Mouse (Mus musculus) adrenal gland, adult 2 months (tissue): Measurements from ENCODE around the gene Col6a4. TPM values are rescaled to one million over a fixed set of nuclear protein-coding genes. Genes with fewer than 3 reads are reported as not detected.

Experiments used
- DNase-seq: peaks from one replicate; pipeline ENCODE4 v3.0.0; 2021
- polyA plus RNA-seq: library from polyadenylated mRNA; depleted of rRNA; stranded (reverse); fragments of >200 nt; gene quantifications from 2 replicates; pipeline ENCODE4 v1.2.3, GENCODE M21; 2012
- total RNA-seq, 2 experiments: library from RNA; stranded (reverse); gene quantifications; 2 replicates each; pipeline ENCODE4 v1.2.3; 2021

The Col6a4 gene
- total and polyA plus RNA-seq, 3 experiments = 0.14 to 0.31 (median 0.26) TPM

DNA sequence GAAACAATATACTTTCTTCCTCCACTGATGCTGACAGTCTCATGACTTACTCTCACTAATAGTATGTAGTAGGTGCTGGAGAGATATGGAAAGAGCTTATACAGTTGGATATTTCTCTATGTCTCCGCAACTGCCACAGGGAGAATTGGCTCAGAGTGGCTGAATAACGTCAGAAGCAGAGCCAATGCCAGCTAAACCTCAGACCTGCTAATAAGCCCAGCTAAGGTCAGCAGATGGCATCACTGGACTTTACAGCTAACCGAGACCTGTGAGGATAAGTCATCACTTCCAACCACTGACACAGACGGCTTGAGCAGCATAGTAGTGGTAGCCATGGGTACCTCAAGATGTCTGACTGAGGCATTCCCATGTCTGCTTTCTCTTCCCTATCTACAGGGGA lies 22.6 kb downstream of the Col6a4 start:
- DNase-seq = no peak

DNA sequence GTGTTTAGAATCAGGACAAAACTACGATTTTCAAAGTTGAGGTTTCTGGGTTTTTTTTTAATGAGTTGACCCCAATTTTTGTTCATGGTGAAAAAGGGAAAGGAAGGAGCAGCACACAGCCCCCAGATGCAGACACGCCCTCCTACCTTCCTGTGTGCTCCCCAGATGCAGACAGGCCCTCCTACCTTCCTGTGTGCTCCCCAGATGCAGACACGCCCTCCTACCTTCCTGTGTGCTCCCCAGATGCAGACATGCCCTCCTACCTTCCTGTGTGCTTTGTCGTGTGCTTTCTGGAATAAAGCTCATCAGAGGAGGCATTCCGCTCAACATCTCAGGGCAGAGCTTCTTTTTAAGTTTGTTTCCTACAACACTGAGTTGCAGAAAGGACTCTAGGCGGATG lies 24.9 kb downstream of the Col6a4 start:
- no peak for DNase-seq

DNA sequence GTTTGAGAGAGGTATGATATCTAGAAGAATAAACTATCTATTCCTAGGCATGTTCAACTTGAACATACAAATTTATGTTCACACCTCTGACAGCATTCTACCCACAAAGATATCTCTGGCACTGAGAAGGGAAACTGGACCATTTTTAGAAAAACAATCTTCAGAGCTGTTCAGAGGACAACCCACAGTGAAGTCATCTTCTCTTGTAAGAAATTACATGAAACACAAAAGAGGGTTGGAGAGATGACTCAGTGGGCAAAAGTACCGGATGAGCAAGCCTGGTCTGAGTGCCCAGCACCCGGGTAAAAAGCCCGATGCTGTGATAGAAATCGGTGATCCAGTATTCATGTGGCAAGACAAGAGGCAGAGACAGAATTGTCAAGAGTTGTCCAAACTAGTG lies 43.1 kb downstream of the Col6a4 start:
- DNase-seq = no peak

DNA sequence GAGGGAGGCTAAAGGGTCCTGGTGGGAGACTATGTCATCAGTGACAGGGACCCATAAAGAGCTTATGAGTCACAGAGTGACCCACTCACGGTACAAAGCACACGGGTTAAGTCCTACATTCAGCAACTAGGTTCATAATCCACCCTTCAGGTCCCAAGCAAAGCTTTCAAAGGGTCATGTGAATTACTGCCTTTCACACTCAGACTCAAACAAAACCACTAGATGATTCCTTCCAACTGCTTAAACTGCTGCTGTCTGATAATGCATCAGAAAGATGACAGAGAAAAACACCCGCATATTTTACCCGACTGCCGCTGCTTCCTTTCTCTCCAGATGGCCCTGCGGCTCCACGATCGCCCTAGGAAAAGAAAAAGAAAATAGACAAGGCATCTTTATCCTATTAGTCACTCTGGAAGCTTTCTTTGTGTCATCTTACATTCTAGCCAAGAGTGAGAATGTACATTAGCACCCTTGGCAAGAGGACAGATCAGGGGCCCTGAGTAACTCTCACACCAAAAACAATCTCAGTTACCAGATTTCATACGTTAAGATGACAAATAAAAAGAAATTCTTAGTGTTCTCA lies 52.6 kb downstream of the Col6a4 start:
- DNase-seq = no peak

DNA sequence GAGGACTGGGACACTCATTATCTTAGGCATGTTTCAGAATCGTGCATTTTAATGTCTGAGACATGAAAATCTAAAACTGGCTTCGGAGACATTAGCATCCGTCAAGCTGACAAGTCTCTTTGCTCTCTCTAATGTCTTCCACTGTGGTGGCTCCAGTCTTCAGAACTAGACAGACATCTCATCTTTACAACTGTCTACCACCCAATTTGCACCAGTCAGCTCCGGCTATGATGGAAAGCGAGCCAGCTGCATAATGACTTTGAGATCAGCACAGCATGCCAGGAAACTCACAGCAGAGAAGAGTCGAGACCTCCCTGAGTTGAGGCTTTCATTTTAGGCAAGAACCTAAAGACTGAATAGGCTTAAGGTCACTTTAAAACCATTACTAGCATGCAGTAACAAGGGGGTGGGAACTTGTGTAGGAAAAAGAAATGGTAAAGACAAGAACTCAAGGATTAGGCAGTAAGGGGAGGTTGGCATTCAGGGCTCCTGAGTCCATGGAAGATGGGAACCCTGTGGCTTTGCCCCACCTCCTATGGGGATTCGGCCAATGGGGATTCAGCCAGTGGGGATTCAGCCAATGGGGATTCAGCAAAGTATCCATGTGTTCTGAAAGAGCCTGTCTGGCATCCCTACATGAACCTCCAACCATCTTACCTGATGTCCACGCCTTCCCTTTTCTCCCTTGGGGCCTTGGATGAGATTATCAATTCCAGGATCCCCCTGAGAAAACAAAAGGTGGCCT lies 56.5 kb downstream of the Col6a4 start:
- no peak for DNase-seq

DNA sequence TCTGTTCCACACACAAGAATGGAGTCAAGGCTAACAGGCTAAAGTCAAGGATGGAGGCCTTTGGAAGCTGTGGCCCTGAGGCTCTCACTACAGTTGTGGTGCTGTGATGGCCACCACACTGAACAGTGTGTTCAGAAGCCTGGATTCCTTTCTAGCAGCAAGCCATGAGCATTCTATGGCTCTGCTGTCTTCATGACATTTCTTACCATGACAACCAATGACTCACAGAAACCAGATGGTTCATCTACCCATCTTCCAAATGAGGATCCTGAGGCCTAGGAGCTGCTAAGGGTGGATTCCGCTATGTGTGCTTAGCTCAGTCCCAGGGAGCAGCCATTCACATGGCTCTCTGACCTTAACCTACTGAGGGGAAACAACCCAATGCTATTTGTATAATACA lies 57.3 kb downstream of the Col6a4 start:
- peak; percentile 4 for DNase-seq

DNA sequence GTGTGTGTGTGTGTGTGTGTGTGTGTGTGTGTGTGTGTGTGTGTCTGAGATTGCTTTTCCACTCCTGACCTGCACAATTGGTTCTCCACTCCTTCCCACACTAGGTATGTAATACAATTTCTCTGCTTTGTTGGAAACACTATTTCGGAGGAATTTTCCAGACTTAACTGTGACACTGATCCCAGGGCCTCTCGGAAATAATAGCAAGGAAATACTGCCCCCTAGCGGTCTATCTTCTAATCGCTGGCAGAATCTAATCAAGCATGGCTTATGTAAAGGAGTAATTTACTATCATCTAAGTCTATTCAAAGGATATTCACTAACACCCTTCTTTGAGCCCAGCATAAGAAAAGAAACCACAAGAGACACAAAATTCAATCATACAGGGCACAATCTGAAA lies 57.7 kb downstream of the Col6a4 start:
- DNase-seq = peak; percentile 59

DNA sequence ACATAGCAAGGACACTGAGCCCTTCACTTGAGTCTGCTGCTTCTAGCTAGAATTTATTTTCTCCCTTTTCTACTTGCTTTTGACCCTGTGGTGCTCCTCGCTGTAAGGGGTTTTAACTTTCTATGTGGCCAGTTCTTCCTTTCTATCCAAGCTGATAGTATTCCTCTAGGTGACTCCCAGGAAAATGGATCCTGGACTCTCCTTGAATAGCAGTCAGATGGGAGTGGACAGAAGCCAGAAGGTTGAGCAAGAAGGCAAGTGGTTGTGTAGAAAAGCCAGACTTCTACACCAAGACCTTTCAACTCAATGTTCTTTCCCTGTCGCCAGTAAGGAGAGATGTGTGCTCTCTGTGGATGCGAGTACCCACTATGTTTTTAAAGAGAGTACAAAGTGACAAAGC lies 80.9 kb downstream of the Col6a4 start:
- DNase-seq = peak; percentile 43

DNA sequence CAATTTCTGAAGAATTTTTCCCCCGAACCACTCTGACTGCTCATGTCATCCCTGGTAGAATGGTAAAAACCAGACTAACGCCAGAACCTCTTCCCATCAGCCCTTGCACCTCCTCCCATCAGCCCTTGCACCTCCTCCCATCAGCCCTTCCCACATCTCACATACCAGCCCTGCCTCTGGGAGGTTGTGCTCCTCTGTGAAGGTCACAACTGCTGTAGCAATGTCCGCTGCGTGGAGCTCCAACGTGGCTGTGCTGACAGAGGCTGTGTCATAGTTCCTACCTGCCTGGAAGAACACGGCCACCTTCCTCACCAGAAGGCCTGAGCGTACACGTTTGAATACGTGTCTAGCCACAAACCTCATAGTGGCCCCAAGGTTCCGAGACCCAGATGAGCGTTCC lies 83.4 kb downstream of the Col6a4 start:
- DNase-seq = no peak

DNA sequence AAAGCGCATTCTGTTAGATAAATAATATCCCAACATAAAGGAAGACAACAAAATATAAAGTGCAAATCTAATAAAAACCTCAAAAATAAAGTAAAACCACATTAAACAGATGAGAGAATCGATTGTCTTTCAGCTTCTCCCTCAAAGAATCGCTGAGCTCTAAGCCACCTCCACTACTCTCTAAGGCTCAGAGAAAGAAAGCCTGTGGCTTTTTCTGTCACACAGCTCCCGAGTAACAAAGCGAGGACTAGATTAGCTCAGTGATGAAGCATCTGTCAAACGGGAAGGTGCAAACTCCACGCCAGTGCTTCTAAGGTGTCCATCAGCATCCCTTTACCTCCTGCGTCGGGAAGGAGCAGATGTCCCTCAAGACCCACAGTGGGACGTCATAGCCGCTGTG lies 98.6 kb downstream of the Col6a4 start:
- DNase-seq = no peak

DNA sequence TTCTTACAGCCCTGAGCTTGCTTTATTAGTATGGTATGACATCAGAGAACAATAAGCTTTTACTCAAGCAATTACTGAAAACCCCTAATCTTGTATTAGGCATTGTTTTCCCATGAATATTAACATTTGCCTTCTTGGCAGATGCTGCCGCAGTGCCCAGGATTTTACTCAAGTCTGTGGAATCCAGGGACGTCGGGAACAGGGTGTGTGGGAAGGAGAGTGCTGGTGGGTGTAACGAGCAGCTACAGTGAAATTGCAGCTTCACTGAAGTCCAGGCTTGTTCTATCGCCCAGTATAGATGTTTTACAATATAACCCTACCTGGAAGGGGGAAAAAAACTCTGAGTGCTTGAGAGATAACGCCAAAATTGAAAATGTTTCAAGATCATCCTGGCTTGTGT lies 104.2 kb downstream of the Col6a4 start:
- DNase-seq = no peak

DNA sequence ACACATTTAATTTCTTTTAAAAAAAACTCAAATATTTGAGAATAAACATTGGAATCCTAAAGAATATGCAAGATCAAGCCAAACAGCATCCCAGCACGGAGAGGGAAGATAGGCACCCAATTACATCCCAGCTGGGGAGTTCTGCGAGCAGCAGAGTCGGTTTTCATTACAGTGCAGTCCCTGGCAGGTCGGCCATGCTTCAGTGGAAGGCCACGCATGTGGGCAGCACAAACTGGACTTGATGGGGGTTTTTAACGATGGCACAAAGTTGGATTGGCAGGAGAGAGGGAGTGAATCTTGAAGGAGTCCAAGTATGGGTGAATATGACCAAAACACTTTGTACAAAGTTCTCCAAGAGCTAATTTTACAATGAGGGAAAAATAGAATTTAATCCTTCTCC lies 106.5 kb downstream of the Col6a4 start:
- no peak for DNase-seq

DNA sequence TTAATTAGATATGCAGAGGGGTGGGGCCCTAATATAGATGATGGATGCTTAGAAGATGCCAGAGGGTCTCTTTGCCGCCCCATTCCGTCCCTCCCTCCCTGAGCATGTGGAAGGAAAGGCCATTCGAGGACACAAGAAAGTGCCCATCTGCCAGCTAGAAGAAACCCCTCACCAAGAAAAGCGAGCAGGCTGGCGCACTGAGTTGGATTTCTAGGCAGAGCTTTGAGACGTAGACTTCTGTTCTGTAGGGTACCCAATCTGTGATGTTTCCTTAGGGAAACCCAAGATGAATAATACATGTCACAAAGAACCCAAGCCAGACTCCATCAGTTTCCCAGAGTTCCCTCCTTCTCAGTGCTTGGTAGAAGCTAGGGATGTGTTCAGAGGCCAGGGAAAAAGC lies 107.1 kb downstream of the Col6a4 start:
- DNase-seq = no peak

DNA sequence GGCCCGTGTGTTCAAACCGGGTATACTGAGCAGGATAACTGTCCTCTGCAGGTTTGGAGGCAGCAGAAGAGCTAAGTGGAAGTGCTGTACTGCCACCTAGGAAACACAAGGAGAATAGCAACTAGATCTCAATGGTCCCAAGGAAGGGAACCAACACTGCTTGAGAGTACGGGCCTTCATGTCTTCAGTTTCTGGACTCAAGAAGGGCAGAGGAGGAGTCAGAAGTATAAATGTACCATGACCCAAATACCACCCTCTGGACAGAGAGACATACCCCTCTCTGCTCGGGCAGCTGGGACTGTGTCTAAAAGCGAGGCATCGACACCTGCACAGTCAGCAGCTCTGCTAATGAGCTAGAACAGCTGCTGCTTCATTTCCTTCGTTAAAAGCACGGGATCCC lies 108.5 kb downstream of the Col6a4 start:
- peak; percentile 17 for DNase-seq

DNA sequence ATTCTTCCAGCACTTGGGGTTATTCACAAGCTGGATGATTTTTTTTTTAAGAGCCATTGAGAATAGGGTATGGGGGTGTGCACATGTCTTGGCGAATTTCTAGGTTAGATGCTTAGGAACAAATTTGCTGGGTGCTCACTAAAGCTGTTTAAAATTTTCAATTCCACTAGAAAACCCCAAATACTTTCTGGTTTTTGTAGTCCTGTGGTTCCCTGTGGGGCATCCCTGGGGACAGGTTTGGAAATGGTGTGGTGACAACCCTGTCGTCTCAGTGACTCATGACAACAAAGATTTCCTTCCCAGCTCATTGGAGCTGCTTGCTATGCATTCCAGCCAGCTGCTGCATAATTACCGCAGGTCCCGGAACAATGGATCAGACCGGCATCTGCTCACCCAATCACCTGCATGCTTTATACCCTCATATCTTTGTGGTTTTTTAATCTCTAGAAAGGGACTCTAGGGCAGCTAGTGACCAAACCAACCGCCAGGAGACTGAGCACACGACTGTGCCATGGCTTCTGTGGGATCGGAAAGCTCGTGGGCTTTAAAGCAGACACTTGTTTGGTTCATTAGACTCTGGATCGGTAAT lies 111.6 kb downstream of the Col6a4 start:
- no peak for DNase-seq

DNA sequence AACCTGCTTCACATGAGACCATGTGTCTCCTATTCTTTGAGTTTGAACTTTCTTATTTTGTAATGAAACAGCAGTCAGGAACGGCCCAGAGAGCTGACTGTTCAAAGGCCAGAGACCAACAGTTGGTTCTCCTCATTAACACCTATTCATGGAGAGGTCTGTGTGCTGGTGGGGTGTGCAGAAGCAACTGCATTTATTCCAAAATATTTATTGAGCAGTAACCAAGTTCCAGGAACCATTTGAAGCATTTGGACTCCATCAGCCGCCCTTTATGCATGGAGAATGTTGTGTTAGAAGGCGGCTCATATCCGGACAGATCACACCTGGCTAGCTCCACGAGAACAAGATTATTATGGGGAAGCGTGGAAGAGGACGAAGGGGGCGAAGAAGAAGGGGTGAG lies 118.1 kb downstream of the Col6a4 start:
- DNase-seq = no peak

DNA sequence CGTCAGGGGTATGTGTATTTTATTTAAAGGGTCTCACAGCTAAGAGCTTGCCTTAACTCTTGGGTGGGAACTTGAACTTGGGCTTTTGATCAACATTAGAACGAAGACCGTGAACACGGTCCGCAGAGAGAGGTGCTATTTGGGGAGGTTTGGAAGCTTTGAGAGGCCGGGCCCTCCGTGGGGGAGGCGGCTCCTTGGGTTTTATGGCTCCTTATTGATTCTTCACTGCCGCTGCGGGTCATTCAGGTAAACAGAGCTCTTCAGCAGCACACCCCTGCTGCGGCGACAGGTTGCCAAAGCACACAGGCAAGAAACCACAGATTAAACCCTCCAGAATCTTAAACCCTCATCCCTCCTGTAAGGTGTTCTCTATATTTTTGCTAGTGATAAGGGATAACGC lies 119.7 kb downstream of the Col6a4 start:
- DNase-seq = no peak

DNA sequence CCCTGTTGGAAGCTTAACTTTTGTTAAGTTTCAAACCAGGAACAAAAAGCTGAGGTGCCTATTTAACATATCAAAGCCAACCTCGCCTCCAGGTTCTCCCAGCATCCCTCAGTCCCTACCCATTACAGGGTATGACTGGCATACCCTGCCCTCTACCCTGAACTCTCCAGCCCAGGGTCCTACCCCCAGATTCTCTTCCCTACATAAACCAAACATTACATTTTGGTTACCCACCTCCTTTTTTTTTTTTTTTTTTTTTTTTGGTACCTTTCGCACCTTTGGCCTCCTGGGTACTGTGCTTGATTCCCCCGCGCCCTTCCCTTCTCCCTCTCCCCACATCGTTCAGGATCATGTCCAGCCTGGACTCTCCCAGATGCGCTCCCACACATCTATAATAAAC lies 120.3 kb downstream of the Col6a4 start:
- DNase-seq = no peak

DNA sequence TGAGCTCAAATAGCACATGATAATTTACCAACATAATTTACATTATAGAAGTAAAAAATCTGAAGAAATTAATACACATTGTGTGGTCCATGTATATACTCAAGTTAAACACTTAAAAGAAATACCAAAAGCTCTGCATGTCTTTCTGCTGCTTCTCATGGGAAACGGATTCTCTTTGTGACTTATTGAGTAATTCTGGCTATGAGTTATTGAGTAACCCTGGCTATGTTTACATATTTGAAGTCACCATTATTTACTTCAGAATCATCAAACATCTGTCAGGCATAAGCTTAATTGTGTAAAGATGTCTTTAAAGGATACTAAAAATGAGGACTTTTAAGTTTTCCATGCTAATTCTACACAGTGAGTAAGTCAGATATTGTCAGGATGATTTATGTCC lies 122.8 kb downstream of the Col6a4 start:
- DNase-seq = no peak

DNA sequence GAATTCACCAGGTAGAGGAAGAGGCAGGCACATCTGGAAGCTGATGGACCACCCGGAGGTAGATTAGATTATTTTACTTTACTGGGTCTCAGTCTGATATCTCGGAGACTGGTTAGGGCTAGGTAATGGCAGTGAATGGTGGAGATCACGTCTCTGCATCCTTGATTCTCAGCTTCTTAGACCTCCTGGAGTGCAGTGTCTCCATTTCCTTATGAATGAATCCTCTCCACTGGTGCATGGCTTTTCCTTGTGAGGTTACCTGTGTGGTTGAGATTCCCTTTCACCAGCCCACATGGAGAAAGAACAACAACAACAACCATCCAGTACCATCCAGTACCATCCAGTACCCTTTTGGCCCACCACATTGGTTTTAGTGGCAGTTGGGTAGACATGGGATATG lies 124.6 kb downstream of the Col6a4 start:
- no peak for DNase-seq

DNA sequence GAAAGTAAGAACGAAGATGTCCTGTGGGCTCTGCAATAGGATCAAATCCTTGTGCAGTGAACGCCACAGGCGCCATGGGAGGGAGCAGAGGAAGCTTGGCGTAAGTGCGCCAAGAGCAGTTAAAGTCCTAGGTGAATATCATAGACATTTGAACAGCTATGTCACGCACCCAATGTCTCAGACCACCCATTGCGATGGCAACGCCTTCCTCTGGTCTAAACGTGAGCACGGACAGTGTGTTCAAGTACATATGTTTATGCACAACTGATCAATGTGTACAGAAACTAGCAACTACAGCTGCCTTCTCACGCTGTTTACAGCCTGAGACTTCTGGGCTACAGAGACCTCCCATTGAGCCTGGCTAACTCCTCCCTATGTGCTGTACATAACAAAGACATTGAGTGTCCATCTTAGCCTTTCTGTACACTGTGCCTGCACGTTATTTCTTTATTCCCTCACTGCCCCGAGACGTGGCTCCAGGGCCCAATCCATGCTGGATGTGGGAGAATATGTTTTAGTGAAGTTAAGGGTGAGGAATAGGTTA lies 125.2 kb downstream of the Col6a4 start:
- no peak for DNase-seq

DNA sequence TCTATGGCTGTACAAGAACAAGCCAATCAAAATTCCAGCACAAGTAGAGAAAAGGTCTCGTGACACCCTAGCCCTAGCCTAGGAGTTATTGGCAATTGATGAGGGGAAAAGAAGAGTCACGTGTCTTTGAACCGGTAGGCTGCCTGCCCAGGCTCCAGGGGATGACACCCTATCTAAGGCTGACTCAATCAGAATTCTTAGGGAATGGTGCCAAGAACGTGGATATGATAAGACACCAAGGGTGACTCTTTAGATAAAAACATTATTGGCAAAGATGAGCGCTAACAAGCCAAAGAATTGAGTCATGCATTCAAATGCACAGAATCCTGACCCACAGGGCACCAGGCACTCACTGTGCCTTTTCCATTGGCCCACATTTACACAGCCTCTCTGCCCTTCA lies 125.7 kb downstream of the Col6a4 start:
- peak; percentile 36 for DNase-seq

DNA sequence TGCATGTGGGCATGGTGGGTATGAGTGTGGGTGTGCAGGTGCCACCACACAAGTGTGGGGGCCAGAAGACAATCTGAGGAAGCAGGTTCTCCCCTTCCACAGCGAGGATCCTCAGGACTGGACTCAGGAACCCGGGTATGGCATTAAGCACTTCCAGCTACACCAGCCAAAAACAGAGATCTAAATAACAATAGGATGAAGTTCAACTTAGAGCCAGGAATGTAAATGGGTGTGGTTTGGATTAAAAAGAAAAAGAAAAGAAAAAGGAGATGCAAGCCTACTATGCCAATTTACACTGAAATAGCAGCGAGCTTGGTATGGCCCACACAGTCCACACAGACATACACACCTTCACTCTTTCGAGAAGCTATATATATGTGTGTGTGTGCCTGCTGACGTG lies 128.6 kb downstream of the Col6a4 start:
- DNase-seq = no peak

DNA sequence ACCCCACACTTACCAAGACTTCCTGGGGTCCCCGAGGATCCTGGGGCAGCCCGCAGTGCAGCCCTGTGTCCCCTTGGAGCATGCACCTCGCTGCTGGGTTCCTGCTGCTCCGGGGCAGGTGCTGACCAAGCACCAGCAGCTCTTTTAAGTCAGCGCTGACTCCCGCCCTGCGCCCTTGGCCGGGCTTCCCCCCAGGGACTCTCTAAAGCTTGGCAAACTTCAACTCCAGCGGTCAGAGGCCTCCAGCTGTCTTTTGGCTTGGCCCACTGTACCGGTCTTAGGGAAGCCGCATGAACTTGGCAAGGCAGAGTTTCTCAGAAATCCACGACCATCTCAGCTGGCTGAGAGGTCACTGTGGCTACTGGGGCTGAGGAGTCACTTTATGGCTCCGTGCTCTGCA lies 136.1 kb downstream of the Col6a4 start, which contains the start of gene Col6a5:
Col6a5 (minus strand) TSS at position 111 of the 400 bp plus-strand sequence.
- DNase-seq = peak; percentile 78
